Mouse (Mus musculus) MEL (cell line): ENCODE results near the gene Brpf3.

Experiments
- BHLHE40 ChIP-seq: IDR thresholded peaks from 2 replicates; pipeline ENCODE4 v1.6.1; 2012; ENCODE audit warnings: low read depth, mild to moderate bottlenecking, inconsistent platforms, low read length, improper control_type of control experiment, borderline replicate concordance
- CHD2 ChIP-seq: IDR thresholded peaks from 2 replicates; pipeline ENCODE4 v1.6.1; 2011; ENCODE audit warnings: low read length, improper control_type of control experiment
- CTCF ChIP-seq, 3 experiments: IDR thresholded peaks in 2 of 3; conservative IDR thresholded peaks in 1 of 3; 2 replicates each; pipeline ENCODE4 v1.5.1; 2011 to 2012; ENCODE audit warnings: low read length in 3 of 3, low read depth in 2 of 3, mild to moderate bottlenecking in 2 of 3, improper control_type of control experiment in 1 of 3, inconsistent platforms in 1 of 3, mixed read lengths in 1 of 3, moderate library complexity in 1 of 3; ENCODE audit not compliant: control insufficient read depth in 1 of 3, insufficient read depth in 1 of 3, poor library complexity in 1 of 3, severe bottlenecking in 1 of 3
- MAX ChIP-seq: IDR thresholded peaks from 2 replicates; pipeline ENCODE4 v1.6.1; 2011; ENCODE audit warnings: low read length, improper control_type of control experiment
- POLR2A ChIP-seq, 2 experiments: IDR thresholded peaks; 2 replicates each; pipeline ENCODE4 v1.6.1; 2011 to 2012; ENCODE audit warnings: low read length in 2 of 2, mild to moderate bottlenecking in 2 of 2, control low read depth in 1 of 2, improper control_type of control experiment in 1 of 2, low read depth in 1 of 2, moderate library complexity in 1 of 2; ENCODE audit not compliant: control insufficient read depth in 1 of 2, insufficient read depth in 1 of 2, poor library complexity in 1 of 2
- TBP ChIP-seq: IDR thresholded peaks from 2 replicates; pipeline ENCODE4 v1.8.0; 2011; ENCODE audit warnings: low read depth, low read length, improper control_type of control experiment
- TCF12 ChIP-seq: IDR thresholded peaks from 2 replicates; pipeline ENCODE4 v1.6.1; 2014; ENCODE audit warnings: low read depth, mild to moderate bottlenecking, inconsistent platforms, low read length, improper control_type of control experiment, moderate library complexity

- TF ChIP-seq MAX (no peak), CHD2 (no peak), TBP (no peak), BHLHE40 (no peak), POLR2A (IDR thresholded peaks at IDR 0.05; ENCODE audit: control insufficient read depth in 1 of 2, insufficient read depth in 1 of 2, low read depth in 1 of 2, low read length in 2 of 2, poor library complexity in 1 of 2) (no peak), TCF12 (no peak), CTCF (IDR thresholded peaks at IDR 0.05 in 2 of 3, conservative IDR thresholded peaks at IDR 0.05 in 1 of 3; ENCODE audit: control insufficient read depth in 1 of 3, insufficient read depth in 1 of 3, low read depth in 2 of 3, low read length in 3 of 3, poor library complexity in 1 of 3, severe bottlenecking in 1 of 3) (no peak)
Observed at GRCm38 (mm10) chr17:28823749-28824148, 22.9 kb downstream of the Brpf3 start.
